Mouse (Mus musculus): ENCODE results near the gene Eif4g1.

DNA sequence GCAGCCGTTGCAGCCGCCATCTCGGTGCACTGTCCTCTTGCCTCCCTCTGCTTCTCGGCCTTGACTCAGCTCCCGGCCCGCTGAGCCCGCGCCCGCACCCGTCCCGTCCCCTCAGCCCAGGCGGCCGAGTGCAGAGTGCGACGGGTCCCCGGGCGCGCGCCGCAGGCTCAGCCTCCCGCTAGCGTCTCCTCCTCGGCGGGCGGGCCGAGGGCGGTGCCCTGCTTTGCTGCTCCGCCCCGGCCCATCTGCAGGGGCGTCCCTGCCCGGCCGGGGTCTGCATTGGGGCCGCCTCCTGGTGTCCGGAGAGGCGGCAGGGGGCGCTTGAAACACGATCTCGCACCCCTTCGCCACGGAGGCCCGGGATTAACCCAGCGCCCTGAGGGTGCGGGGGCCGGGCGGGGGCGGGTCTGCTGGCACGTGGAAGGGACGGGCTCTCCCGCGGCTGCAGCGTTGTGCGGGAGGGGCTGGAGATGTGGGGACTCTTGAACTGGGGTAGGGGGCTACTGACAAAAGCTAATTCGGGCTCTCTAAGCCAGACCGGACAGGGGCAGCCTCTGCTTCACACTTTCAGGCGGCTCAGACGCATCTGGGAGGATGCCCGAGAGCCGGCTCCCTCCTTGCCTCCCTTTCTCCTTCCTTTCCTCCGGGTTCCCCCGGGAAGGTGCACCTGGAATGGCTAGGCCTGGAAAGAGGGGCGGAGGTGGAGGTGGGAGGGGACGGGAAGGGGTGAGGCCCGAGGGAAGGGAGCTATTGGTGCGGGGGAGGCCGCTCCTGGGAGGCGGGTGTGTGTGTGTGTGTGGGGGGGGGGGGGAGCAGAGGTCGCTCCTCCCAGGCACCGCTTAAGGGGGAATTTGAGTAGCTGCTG, 48.1 kb downstream of the Eif4g1 start:
- peak in 1 of 2 experiments; percentile 17; a peak in 1 of 4 replicates for TF ChIP-seq CTCF (conservative IDR thresholded peaks at IDR 0.05 in 1 of 2, IDR thresholded peaks at IDR 0.05 in 1 of 2; ENCODE audit: low read depth in 2 of 2, low read length in 2 of 2)
- no peak for TF ChIP-seq EP300 (IDR thresholded peaks at IDR 0.05; ENCODE audit: low read length)
- TF ChIP-seq POLR2A (IDR thresholded peaks at IDR 0.05; ENCODE audit: low read depth, low read length) = peak; percentile 61; the same call in 1 of the 2 replicates

Data from CH12.LX (cell line).